Mouse (Mus musculus): ENCODE measurements around the gene Timp2. TPM values are rescaled to one million over a fixed set of nuclear protein-coding genes. Genes with fewer than 3 reads are reported as not detected.

Timp2 gene
- polyA plus RNA-seq, 1 experiment: not detected

- no peak for TF ChIP-seq GATA1 (IDR thresholded peaks at IDR 0.05; ENCODE audit: low read length)
Measured at GRCm38 (mm10) chr11:118375006-118375405, 19.5 kb upstream of the Timp2 start.

- no peak for TF ChIP-seq GATA1 (IDR thresholded peaks at IDR 0.05; ENCODE audit: low read length)
Measured at GRCm38 (mm10) chr11:118374506-118374905, 19.0 kb upstream of the Timp2 start.

GRCm38 (mm10) chr11:118372641-118373040, 17.1 kb upstream of the Timp2 start:
- no peak for TF ChIP-seq GATA1 (IDR thresholded peaks at IDR 0.05; ENCODE audit: low read length)

- no peak for TF ChIP-seq GATA1 (IDR thresholded peaks at IDR 0.05; ENCODE audit: low read length)
Measured at GRCm38 (mm10) chr11:118371876-118372275, 16.3 kb upstream of the Timp2 start.

GRCm38 (mm10) chr11:118369657-118370056, 14.1 kb upstream of the Timp2 start:
- TF ChIP-seq GATA1 (IDR thresholded peaks at IDR 0.05; ENCODE audit: low read length): no peak

- TF ChIP-seq GATA1 (IDR thresholded peaks at IDR 0.05; ENCODE audit: low read length): no peak
Measured at GRCm38 (mm10) chr11:118369251-118369650, 13.7 kb upstream of the Timp2 start.

- TF ChIP-seq GATA1 (IDR thresholded peaks at IDR 0.05; ENCODE audit: low read length): no peak
Measured at GRCm38 (mm10) chr11:118368330-118368729, 12.8 kb upstream of the Timp2 start.

GRCm38 (mm10) chr11:118366559-118366958, 11.0 kb upstream of the Timp2 start:
- TF ChIP-seq GATA1 (IDR thresholded peaks at IDR 0.05; ENCODE audit: low read length): no peak

- TF ChIP-seq GATA1 (IDR thresholded peaks at IDR 0.05; ENCODE audit: low read length): no peak
Measured at GRCm38 (mm10) chr11:118366108-118366507, 10.6 kb upstream of the Timp2 start.

- no peak for TF ChIP-seq GATA1 (IDR thresholded peaks at IDR 0.05; ENCODE audit: low read length)
Measured at GRCm38 (mm10) chr11:118365171-118365570, 9.6 kb upstream of the Timp2 start.

- TF ChIP-seq GATA1 (IDR thresholded peaks at IDR 0.05; ENCODE audit: low read length): no peak
Measured at GRCm38 (mm10) chr11:118364021-118364420, 8.5 kb upstream of the Timp2 start.

GRCm38 (mm10) chr11:118362971-118363518, 7.5 kb upstream of the Timp2 start:
- no peak for TF ChIP-seq GATA1 (IDR thresholded peaks at IDR 0.05; ENCODE audit: low read length)

GRCm38 (mm10) chr11:118362501-118362900, 7.0 kb upstream of the Timp2 start:
- TF ChIP-seq GATA1 (IDR thresholded peaks at IDR 0.05; ENCODE audit: low read length): no peak

GRCm38 (mm10) chr11:118360907-118361341, 5.4 kb upstream of the Timp2 start:
- TF ChIP-seq GATA1 (IDR thresholded peaks at IDR 0.05; ENCODE audit: low read length): no peak

GRCm38 (mm10) chr11:118360491-118360890, 5.0 kb upstream of the Timp2 start:
- TF ChIP-seq GATA1 (IDR thresholded peaks at IDR 0.05; ENCODE audit: low read length): no peak

- TF ChIP-seq GATA1 (IDR thresholded peaks at IDR 0.05; ENCODE audit: low read length): no peak
Measured at GRCm38 (mm10) chr11:118355205-118355604, 335 bp downstream of the Timp2 start.

- no peak for TF ChIP-seq GATA1 (IDR thresholded peaks at IDR 0.05; ENCODE audit: low read length)
Measured at GRCm38 (mm10) chr11:118354636-118355191, 826 bp downstream of the Timp2 start.

Data from G1E-ER4 (cell line).